Mouse (Mus musculus): ENCODE data around the gene B4galt3. TPM values are rescaled to one million over a fixed set of nuclear protein-coding genes. Genes with fewer than 3 reads are reported as not detected.

The B4galt3 gene
- polyA plus RNA-seq, 1 experiment from 2014 or later = 70.6 TPM

GRCm38 (mm10) chr1:171282086-171282805 is 12.1 kb downstream of the B4galt3 start:
- peaks cover 6% of the 10 kb centered on the region; the same call in 1 of the 2 replicates for H3K4me1 ChIP-seq (ENCODE audit: control insufficient read depth, insufficient read depth, low read length)
- 82% methylated on average over 18 of the region's 18 CpGs for WGBS
- no peaks in the 10 kb centered on the region for H3K27me3 ChIP-seq (ENCODE audit: control insufficient read depth, insufficient read depth, low read length)
- H3K27ac ChIP-seq (ENCODE audit: low read depth, low read length) = no peak overlapping the region
- H3K9ac ChIP-seq (ENCODE audit: low read length) = no peak overlapping the region; the same call in 1 of the 2 replicates
- DNase-seq (ENCODE audit: low spot score) = no peak
- peaks cover 14% of the 10 kb centered on the region for H3K36me3 ChIP-seq (ENCODE audit: control insufficient read depth, insufficient read depth, low read length)
- no peaks in the 10 kb centered on the region for H3K9me3 ChIP-seq (ENCODE audit: control insufficient read depth, low read length)
- ATAC-seq (ENCODE audit: insufficient read depth, low FRiP score, low TSS enrichment) = no peak
- no peak overlapping the region for H3K4me2 ChIP-seq (ENCODE audit: low read depth)
- H3K4me3 ChIP-seq (ENCODE audit: low read depth, low read length) = no peak overlapping the region; the same call in 1 of the 2 replicates

- peaks cover 5% of the 10 kb centered on the region for H3K36me3 ChIP-seq (ENCODE audit: control insufficient read depth, insufficient read depth, low read length)
- ATAC-seq (ENCODE audit: insufficient read depth, low FRiP score, low TSS enrichment) = no peak
- 92% methylated on average over 18 of the region's 18 CpGs for WGBS
These were observed 13.3 kb downstream of the B4galt3 start for GRCm38 (mm10) chr1:171283188-171284160.

GRCm38 (mm10) chr1:171284491-171284890 is 14.4 kb downstream of the B4galt3 start:
- H3K27ac ChIP-seq (ENCODE audit: low read depth, low read length) = no peak overlapping the region
- H3K9ac ChIP-seq (ENCODE audit: low read length) = no peak overlapping the region
- H3K36me3 ChIP-seq (ENCODE audit: control insufficient read depth, insufficient read depth, low read length) = peaks cover 5% of the 10 kb centered on the region
- H3K27me3 ChIP-seq (ENCODE audit: control insufficient read depth, insufficient read depth, low read length) = no peaks in the 10 kb centered on the region
- peaks cover 10% of the 10 kb centered on the region; the same call in 1 of the 2 replicates for H3K4me1 ChIP-seq (ENCODE audit: control insufficient read depth, insufficient read depth, low read length)
- no peaks in the 10 kb centered on the region for H3K9me3 ChIP-seq (ENCODE audit: control insufficient read depth, low read length)
- no peak for DNase-seq (ENCODE audit: low spot score)
- no peak for ATAC-seq (ENCODE audit: insufficient read depth, low FRiP score, low TSS enrichment)
- H3K4me2 ChIP-seq (ENCODE audit: low read depth) = no peak overlapping the region
- no peak overlapping the region for H3K4me3 ChIP-seq (ENCODE audit: low read depth, low read length)
- WGBS = 92% methylated on average over 15 of the region's 15 CpGs

More at GRCm38 (mm10) chr1:171283188-171284160, 13.3 kb downstream of the B4galt3 start:
- Histone ChIP-seq H3K9ac (ENCODE audit: low read length) (no peak overlapping the region), H3K27me3 (ENCODE audit: control insufficient read depth, insufficient read depth, low read length) (no peaks in the 10 kb centered on the region), H3K4me2 (ENCODE audit: low read depth) (no peak overlapping the region), H3K4me1 (ENCODE audit: control insufficient read depth, insufficient read depth, low read length) (peaks cover 10% of the 10 kb centered on the region; the same call in 1 of the 2 replicates), H3K27ac (ENCODE audit: low read depth, low read length) (no peak overlapping the region), H3K9me3 (ENCODE audit: control insufficient read depth, low read length) (no peaks in the 10 kb centered on the region), H3K4me3 (ENCODE audit: low read depth, low read length) (no peak overlapping the region)
- no peak for DNase-seq (ENCODE audit: low spot score)

- H3K4me1 ChIP-seq (ENCODE audit: control insufficient read depth, insufficient read depth, low read length) = peaks cover 5% of the 10 kb centered on the region; the same call in 1 of the 2 replicates
- no peaks in the 10 kb centered on the region for H3K9me3 ChIP-seq (ENCODE audit: control insufficient read depth, low read length)
- ATAC-seq (ENCODE audit: insufficient read depth, low FRiP score, low TSS enrichment) = no peak
- H3K9ac ChIP-seq (ENCODE audit: low read length) = no peak overlapping the region
- no peaks in the 10 kb centered on the region for H3K27me3 ChIP-seq (ENCODE audit: control insufficient read depth, insufficient read depth, low read length)
- no peak overlapping the region for H3K4me2 ChIP-seq (ENCODE audit: low read depth)
- no peak for DNase-seq (ENCODE audit: low spot score)
- H3K4me3 ChIP-seq (ENCODE audit: low read depth, low read length) = no peak overlapping the region
- H3K27ac ChIP-seq (ENCODE audit: low read depth, low read length) = no peak overlapping the region
- WGBS = 88% methylated on average over 20 of the region's 20 CpGs
- peaks cover 7% of the 10 kb centered on the region for H3K36me3 ChIP-seq (ENCODE audit: control insufficient read depth, insufficient read depth, low read length)
These were observed 15.2 kb downstream of the B4galt3 start for GRCm38 (mm10) chr1:171285096-171285892.

- H3K27ac ChIP-seq (ENCODE audit: low read depth, low read length) = no peak overlapping the region
- H3K4me3 ChIP-seq (ENCODE audit: low read depth, low read length) = no peak overlapping the region
- no peak overlapping the region for H3K9ac ChIP-seq (ENCODE audit: low read length)
- DNase-seq (ENCODE audit: low spot score) (no peak), ATAC-seq (ENCODE audit: insufficient read depth, low FRiP score, low TSS enrichment) (no peak)
- peak overlapping the region; percentile 68 for H3K4me2 ChIP-seq (ENCODE audit: low read depth)
- H3K4me1 ChIP-seq (ENCODE audit: control insufficient read depth, insufficient read depth, low read length) = peaks cover 4% of the 10 kb centered on the region; the same call in 1 of the 2 replicates
- no peaks in the 10 kb centered on the region for H3K27me3 ChIP-seq (ENCODE audit: control insufficient read depth, insufficient read depth, low read length)
- 91% methylated on average over 19 of the region's 19 CpGs for WGBS
- peaks cover 7% of the 10 kb centered on the region for H3K36me3 ChIP-seq (ENCODE audit: control insufficient read depth, insufficient read depth, low read length)
- H3K9me3 ChIP-seq (ENCODE audit: control insufficient read depth, low read length) = no peaks in the 10 kb centered on the region
These were observed 16.4 kb downstream of the B4galt3 start for GRCm38 (mm10) chr1:171286517-171286916.

GRCm38 (mm10) chr1:171287136-171288081 is 17.3 kb downstream of the B4galt3 start, which contains the start of gene Usp21:
Gene Usp21 (minus strand): TSS chr1:171287991.
- peak; percentile 94 for ATAC-seq (ENCODE audit: insufficient read depth, low FRiP score, low TSS enrichment)
- peaks cover 7% of the 10 kb centered on the region for H3K36me3 ChIP-seq (ENCODE audit: control insufficient read depth, insufficient read depth, low read length)
- WGBS = 1% methylated on average over 49 of the region's 49 CpGs

GRCm38 (mm10) chr1:171288328-171288727 is 18.2 kb downstream of the B4galt3 start:
- WGBS = 74% methylated on average over 4 of the region's 4 CpGs
- peak overlapping the region; percentile 32; the same call in 1 of the 2 replicates for H3K9ac ChIP-seq (ENCODE audit: low read length)
- peaks cover 4% of the 10 kb centered on the region for H3K4me1 ChIP-seq (ENCODE audit: control insufficient read depth, insufficient read depth, low read length)
- peaks cover 7% of the 10 kb centered on the region for H3K36me3 ChIP-seq (ENCODE audit: control insufficient read depth, insufficient read depth, low read length)
- ATAC-seq (ENCODE audit: insufficient read depth, low FRiP score, low TSS enrichment) (no peak), DNase-seq (ENCODE audit: low spot score) (no peak)
- H3K4me3 ChIP-seq (ENCODE audit: low read depth, low read length) = peak overlapping the region; percentile 84; the same call in 1 of the 2 replicates
- H3K27me3 ChIP-seq (ENCODE audit: control insufficient read depth, insufficient read depth, low read length) = no peaks in the 10 kb centered on the region
- H3K27ac ChIP-seq (ENCODE audit: low read depth, low read length) = no peak overlapping the region
- no peaks in the 10 kb centered on the region for H3K9me3 ChIP-seq (ENCODE audit: control insufficient read depth, low read length)
- H3K4me2 ChIP-seq (ENCODE audit: low read depth) = peak overlapping the region; percentile 68

More at GRCm38 (mm10) chr1:171287136-171288081, 17.3 kb downstream of the B4galt3 start, which contains the start of gene Usp21:
- peak within 1 kb of the TSS; percentile 92 for H3K27ac ChIP-seq (ENCODE audit: low read depth, low read length)
- H3K4me1 ChIP-seq (ENCODE audit: control insufficient read depth, insufficient read depth, low read length) = peaks cover 4% of the 10 kb centered on the region; the same call in 1 of the 2 replicates
- H3K4me3 ChIP-seq (ENCODE audit: low read depth, low read length) = peak within 1 kb of the TSS; percentile 84
- no peaks in the 10 kb centered on the region for H3K9me3 ChIP-seq (ENCODE audit: control insufficient read depth, low read length)
- peak; percentile 93 for DNase-seq (ENCODE audit: low spot score)
- H3K4me2 ChIP-seq (ENCODE audit: low read depth) = peak within 1 kb of the TSS; percentile 68
- H3K27me3 ChIP-seq (ENCODE audit: control insufficient read depth, insufficient read depth, low read length) = no peaks in the 10 kb centered on the region
- H3K9ac ChIP-seq (ENCODE audit: low read length) = peak within 1 kb of the TSS; percentile 95
